Mouse (Mus musculus): ENCODE measurements around the gene Hs6st1. TPM values are rescaled to one million over a fixed set of nuclear protein-coding genes. Genes with fewer than 3 reads are reported as not detected.
A peak's percentile ranks its signal among the peaks of the same experiment; 100 is the strongest.

Hs6st1 gene
- total and polyA plus RNA-seq, 2 experiments from 2014 or later = 3.2 to 31.5 TPM

DNA sequence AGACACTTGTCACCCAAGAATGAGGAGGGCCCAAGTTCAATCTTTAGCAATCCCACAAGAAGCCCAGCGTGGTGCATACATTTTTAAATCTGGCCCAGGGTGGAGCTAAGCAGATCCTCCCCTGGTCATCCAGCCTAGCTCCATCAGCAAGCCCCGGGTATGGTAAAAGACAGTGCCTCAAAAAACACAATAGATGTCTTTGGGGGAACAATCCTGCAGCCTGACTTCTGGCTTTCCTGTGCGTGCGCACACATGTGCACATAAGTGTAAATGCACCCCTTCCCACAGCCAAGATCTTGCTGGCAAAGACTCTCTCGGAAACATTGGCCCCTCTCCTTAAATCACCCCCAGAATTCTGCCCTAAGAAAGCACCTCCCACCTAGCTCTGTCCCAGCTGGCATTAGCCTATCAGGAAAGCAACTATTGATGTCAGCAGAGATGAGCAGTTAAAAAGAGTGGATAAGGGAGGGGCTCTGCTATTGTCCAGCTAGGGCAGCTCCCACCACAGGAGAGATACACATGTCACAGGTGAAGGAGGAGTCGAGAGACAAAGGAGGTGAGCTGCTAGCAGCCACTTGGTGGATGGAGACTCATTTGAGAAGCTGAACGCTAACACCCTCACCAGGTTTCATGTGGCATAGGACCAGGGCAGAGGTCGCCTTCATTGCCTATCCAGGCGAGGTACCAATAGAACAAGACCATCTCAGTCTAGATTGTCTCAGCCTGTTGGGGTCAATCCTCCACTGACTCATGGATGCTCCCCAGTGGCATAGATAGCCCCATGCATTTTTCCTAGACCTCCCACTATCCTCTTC lies 5.2 kb upstream of the Hs6st1 start:
- WGBS = 87% methylated on average over 9 of the region's 9 CpGs
- Histone ChIP-seq H3K4me2 (ENCODE audit: low read depth, low read length) (no peak overlapping the region), H3K27me3 (ENCODE audit: control insufficient read depth, insufficient read depth, low read length) (no peaks in the 10 kb centered on the region), H3K36me3 (replicated peaks; ENCODE audit: control insufficient read depth, insufficient read depth, low read length) (no peaks in the 10 kb centered on the region), H3K9me3 (replicated peaks; ENCODE audit: control insufficient read depth, low read length) (no peaks in the 10 kb centered on the region), H3K4me1 (ENCODE audit: control insufficient read depth, insufficient read depth) (peaks cover 11% of the 10 kb centered on the region), H3K27ac (ENCODE audit: low read depth) (no peak overlapping the region), H3K4me3 (ENCODE audit: low read depth, low read length) (no peak overlapping the region), H3K9ac (replicated peaks; ENCODE audit: low read depth, low read length) (no peak overlapping the region)
- no peak for TF ChIP-seq CTCF (IDR thresholded peaks at IDR 0.05; ENCODE audit: low read depth)
- TF ChIP-seq EP300 (IDR thresholded peaks at IDR 0.05; ENCODE audit: low read depth) = no peak
- ATAC-seq (ENCODE audit: insufficient read depth, low read depth) (no peak), DNase-seq (ENCODE audit: low spot score) (no peak)

GRCm38 (mm10) chr1:36063641-36063955 lies 4.6 kb upstream of the Hs6st1 start:
- DNase-seq (ENCODE audit: low spot score) = no peak
- no peak overlapping the region for H3K4me3 ChIP-seq (ENCODE audit: low read depth, low read length)
- H3K27ac ChIP-seq (ENCODE audit: low read depth) = no peak overlapping the region
- TF ChIP-seq EP300 (IDR thresholded peaks at IDR 0.05; ENCODE audit: low read depth) (no peak), CTCF (IDR thresholded peaks at IDR 0.05; ENCODE audit: low read depth) (no peak)
- H3K4me2 ChIP-seq (ENCODE audit: low read depth, low read length) = no peak overlapping the region
- ATAC-seq (ENCODE audit: insufficient read depth, low read depth) = no peak
- H3K27me3 ChIP-seq (ENCODE audit: control insufficient read depth, insufficient read depth, low read length) = no peaks in the 10 kb centered on the region
- 63% methylated on average over 2 of the region's 2 CpGs for WGBS
- H3K9me3 ChIP-seq (replicated peaks; ENCODE audit: control insufficient read depth, low read length) = no peaks in the 10 kb centered on the region
- no peaks in the 10 kb centered on the region for H3K36me3 ChIP-seq (replicated peaks; ENCODE audit: control insufficient read depth, insufficient read depth, low read length)
- peaks cover 11% of the 10 kb centered on the region for H3K4me1 ChIP-seq (ENCODE audit: control insufficient read depth, insufficient read depth)
- H3K9ac ChIP-seq (replicated peaks; ENCODE audit: low read depth, low read length) = no peak overlapping the region

- Histone ChIP-seq H3K9ac (replicated peaks; ENCODE audit: low read depth, low read length) (no peak overlapping the region), H3K27ac (ENCODE audit: low read depth) (no peak overlapping the region)
- DNase-seq (ENCODE audit: low spot score) = no peak
Observed at GRCm38 (mm10) chr1:36064223-36064622, 4.0 kb upstream of the Hs6st1 start.

DNA sequence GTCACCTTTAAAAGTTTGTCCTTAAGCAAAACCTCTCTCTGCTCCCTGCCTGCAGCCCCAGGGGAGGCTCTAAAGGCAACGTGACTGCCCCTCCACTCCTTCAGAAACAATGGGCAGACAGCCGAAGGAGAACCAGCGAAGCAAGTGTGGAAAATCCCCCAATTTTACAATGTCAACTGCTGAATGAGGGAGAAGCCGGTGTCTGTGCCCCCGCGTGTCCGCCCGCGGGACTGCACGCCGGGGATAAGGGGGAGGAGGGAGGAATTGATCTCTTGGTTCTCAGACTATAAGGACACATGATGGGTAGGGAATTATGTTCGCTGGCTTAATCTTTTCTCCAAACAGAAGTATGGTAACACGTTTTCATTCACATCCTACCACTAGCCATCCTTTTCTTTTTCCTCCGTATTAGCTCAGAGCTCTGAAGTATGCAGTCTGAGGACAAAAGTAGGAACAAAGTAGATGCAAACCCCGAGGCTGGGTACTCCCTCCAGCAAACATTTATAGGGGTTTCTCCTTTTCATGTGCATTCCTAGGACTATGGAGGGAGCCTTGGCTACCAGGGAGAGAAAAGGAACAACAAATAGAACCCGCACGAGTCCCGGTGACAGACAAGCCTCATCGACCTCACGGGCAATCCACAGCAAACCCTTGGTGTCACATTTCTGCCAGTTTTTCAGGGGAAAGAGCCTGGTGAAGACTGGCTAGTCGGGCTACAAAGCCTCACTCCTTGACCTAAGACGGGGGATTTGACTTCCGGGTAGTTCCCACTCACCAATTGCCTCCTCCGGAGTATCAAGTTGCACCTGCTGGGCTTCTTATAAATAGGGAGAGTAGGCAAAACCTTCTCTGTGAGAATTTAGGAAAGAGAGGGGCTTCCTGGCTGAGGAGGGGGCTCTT lies 3.1 kb upstream of the Hs6st1 start:
- peak; percentile 59 for ATAC-seq (ENCODE audit: insufficient read depth, low read depth)

More at GRCm38 (mm10) chr1:36064223-36064622, 4.0 kb upstream of the Hs6st1 start:
- Histone ChIP-seq H3K9me3 (replicated peaks; ENCODE audit: control insufficient read depth, low read length) (no peaks in the 10 kb centered on the region), H3K4me2 (ENCODE audit: low read depth, low read length) (peak overlapping the region; percentile 57; the same call in 1 of the 2 replicates), H3K27me3 (ENCODE audit: control insufficient read depth, insufficient read depth, low read length) (no peaks in the 10 kb centered on the region), H3K4me1 (ENCODE audit: control insufficient read depth, insufficient read depth) (peaks cover 14% of the 10 kb centered on the region), H3K36me3 (replicated peaks; ENCODE audit: control insufficient read depth, insufficient read depth, low read length) (no peaks in the 10 kb centered on the region), H3K4me3 (ENCODE audit: low read depth, low read length) (no peak overlapping the region)
- WGBS = 66% methylated on average over 4 of the region's 4 CpGs
- TF ChIP-seq EP300 (IDR thresholded peaks at IDR 0.05; ENCODE audit: low read depth) (no peak), CTCF (IDR thresholded peaks at IDR 0.05; ENCODE audit: low read depth) (no peak)
- ATAC-seq (ENCODE audit: insufficient read depth, low read depth) = no peak

DNA sequence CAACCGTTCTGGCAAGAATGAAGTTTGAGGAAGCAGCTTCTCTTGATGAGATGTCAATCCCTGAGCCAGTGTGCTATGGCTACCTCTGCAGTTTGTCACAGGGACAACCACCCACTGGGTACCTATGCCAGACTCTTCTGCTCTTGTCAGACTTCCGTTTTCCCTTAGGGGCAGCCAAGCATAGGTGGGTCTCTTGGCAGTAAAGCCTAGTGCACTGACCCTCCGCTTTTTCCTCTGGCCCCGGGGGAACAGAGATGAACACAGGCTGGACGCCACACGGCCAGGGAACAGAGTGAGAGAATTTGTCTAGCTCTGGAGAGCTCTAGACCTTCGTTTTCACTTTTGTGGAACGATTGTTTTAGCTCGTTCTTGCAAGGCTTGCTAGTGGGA lies 2.4 kb upstream of the Hs6st1 start:
- 69% methylated on average over 9 of the region's 9 CpGs for WGBS
- Histone ChIP-seq H3K36me3 (replicated peaks; ENCODE audit: control insufficient read depth, insufficient read depth, low read length) (no peaks in the 10 kb centered on the region), H3K4me2 (ENCODE audit: low read depth, low read length) (peak overlapping the region; percentile 57), H3K27me3 (ENCODE audit: control insufficient read depth, insufficient read depth, low read length) (no peaks in the 10 kb centered on the region), H3K27ac (ENCODE audit: low read depth) (0 out of 2 replicates have a peak overlapping the region, but pooled peaks have one; percentile 41), H3K4me3 (ENCODE audit: low read depth, low read length) (no peak overlapping the region), H3K4me1 (ENCODE audit: control insufficient read depth, insufficient read depth) (peaks cover 30% of the 10 kb centered on the region), H3K9ac (replicated peaks; ENCODE audit: low read depth, low read length) (no peak overlapping the region), H3K9me3 (replicated peaks; ENCODE audit: control insufficient read depth, low read length) (no peaks in the 10 kb centered on the region)
- ATAC-seq (ENCODE audit: insufficient read depth, low read depth) (no peak), DNase-seq (ENCODE audit: low spot score) (no peak)
- no peak for TF ChIP-seq CTCF (IDR thresholded peaks at IDR 0.05; ENCODE audit: low read depth)
- no peak for TF ChIP-seq EP300 (IDR thresholded peaks at IDR 0.05; ENCODE audit: low read depth)

More for the DNA sequence above, 3.1 kb upstream of the Hs6st1 start:
- WGBS = 3% methylated on average over 24 of the region's 24 CpGs
- Histone ChIP-seq H3K4me3 (ENCODE audit: low read depth, low read length) (peak overlapping the region; percentile 26), H3K36me3 (replicated peaks; ENCODE audit: control insufficient read depth, insufficient read depth, low read length) (no peaks in the 10 kb centered on the region), H3K9ac (replicated peaks; ENCODE audit: low read depth, low read length) (peak overlapping the region; percentile 38), H3K27ac (ENCODE audit: low read depth) (peak overlapping the region; percentile 41), H3K4me1 (ENCODE audit: control insufficient read depth, insufficient read depth) (peaks cover 23% of the 10 kb centered on the region), H3K4me2 (ENCODE audit: low read depth, low read length) (peak overlapping the region; percentile 57), H3K27me3 (ENCODE audit: control insufficient read depth, insufficient read depth, low read length) (no peaks in the 10 kb centered on the region), H3K9me3 (replicated peaks; ENCODE audit: control insufficient read depth, low read length) (no peaks in the 10 kb centered on the region)
- peak; percentile 93 for DNase-seq (ENCODE audit: low spot score)
- TF ChIP-seq CTCF (IDR thresholded peaks at IDR 0.05; ENCODE audit: low read depth) (peak; percentile 89), EP300 (IDR thresholded peaks at IDR 0.05; ENCODE audit: low read depth) (peak; percentile 30; the same call in 1 of the 2 replicates)

All from heart, postnatal 0 days (tissue).